Mouse (Mus musculus): Measurements from ENCODE around the gene Lims1. TPM values are rescaled to one million over a fixed set of nuclear protein-coding genes. Genes with fewer than 3 reads are reported as not detected.

Gene Lims1
- polyA plus RNA-seq, 1 experiment from 2014 or later, result 108 TPM

DNA sequence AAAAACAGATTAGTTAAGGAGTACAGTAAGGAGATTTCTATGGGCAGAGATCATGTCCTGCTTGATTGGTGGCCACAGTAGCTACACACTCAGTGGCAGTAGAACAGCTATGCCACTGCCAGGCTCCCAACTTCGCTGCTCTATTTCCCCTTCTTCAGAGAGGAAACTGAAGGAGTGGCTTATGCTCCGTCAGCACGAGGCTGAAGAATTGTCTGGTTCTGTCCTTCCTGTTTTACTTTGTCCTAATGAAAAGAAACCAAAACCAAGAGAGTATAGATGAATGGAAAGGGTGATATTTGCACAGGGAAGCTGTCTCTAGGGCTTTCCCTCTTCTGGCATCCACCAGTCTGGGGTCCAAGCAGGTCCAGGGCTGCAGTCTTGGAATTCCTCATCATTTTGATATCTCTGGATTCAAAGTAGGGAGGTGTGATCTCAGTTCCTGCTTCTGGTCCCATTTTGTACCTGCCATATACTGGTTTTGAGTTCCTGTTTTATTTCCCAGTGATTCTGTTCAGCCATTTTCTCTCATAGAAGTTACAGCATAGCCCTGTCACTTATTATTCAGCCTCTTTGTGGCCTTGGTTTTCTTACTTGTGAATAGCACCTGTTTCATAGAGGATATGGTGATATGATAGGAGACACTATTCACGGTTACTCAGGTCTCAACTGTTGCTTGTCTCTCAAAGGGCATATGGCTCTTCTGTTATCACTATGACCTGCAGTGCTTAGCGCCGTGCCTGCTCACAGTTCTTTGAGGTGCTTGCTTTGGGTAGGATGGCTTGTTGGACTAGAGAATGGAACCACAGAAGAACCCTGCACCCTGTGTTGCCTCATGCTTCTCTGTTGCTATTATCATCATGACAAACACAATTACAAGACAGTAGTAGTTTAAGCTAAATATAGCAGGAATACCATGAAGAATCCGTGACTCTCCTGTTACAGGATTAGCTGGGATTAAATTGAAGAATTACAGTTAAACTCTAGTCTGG lies 70.1 kb downstream of the Lims1 start:
- H3K9me3 ChIP-seq, result no peaks in the 10 kb centered on the region
- H3K27ac ChIP-seq (replicated peaks), result no peak overlapping the region
- H3K4me1 ChIP-seq, result peaks cover 6% of the 10 kb centered on the region; the same call in 1 of the 2 replicates
- H3K36me3 ChIP-seq (replicated peaks), result no peaks in the 10 kb centered on the region
- no peak overlapping the region for H3K4me3 ChIP-seq
- 86% methylated on average over 7 of the region's 7 CpGs for WGBS
- no peak for DNase-seq (ENCODE audit: low spot score)
- H3K27me3 ChIP-seq (replicated peaks; ENCODE audit: low read depth, poor library complexity, severe bottlenecking), result no peaks in the 10 kb centered on the region

DNA sequence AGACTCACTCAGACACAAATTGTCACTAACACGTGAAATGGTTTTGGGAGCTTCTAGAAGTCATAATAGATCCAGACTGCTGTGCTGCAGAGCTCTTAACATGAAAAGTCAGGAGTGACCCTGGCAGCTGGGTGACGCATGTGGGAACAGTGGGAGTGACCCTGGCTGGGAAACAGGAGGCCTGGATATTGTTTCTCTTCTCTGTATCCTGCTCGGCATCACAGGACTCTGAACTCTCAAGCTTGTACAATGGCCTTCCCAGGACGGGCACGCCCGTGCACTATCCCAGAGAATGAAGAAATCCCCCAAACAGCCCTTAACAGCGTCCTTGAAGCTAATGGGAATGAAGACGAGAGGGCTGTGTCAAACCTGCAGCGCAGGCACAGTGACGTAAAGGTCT lies 70.9 kb downstream of the Lims1 start:
- no peak for DNase-seq (ENCODE audit: low spot score)
- Histone ChIP-seq H3K36me3 (replicated peaks) (peaks cover 4% of the 10 kb centered on the region), H3K9me3 (no peaks in the 10 kb centered on the region), H3K4me1 (peaks cover 6% of the 10 kb centered on the region; the same call in 1 of the 2 replicates), H3K27me3 (replicated peaks; ENCODE audit: low read depth, poor library complexity, severe bottlenecking) (no peaks in the 10 kb centered on the region), H3K4me3 (no peak overlapping the region), H3K27ac (replicated peaks) (no peak overlapping the region)
- WGBS, result 82% methylated on average over 10 of the region's 10 CpGs

DNA sequence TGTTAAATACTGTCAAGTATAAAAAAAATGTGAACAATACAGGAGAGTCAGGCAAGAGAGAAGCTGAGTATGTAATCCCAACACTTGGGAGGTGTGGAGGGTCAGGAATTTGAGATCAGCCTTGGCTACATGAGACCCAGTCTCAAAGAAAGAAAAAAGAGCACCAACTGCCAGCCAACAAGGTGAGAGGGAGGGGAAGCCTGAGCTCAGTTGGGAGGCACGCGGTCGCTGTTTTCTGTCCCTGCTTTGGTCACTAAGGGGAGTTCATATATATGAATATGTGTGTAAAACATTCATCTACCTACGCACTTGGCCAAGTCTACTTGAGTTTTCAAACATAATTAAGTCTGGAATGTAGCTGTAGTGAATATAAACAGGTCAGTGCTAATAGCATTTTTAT lies 72.0 kb downstream of the Lims1 start:
- DNase-seq (ENCODE audit: low spot score), result no peak
- 92% methylated on average over 4 of the region's 4 CpGs for WGBS
- no peaks in the 10 kb centered on the region for H3K27me3 ChIP-seq (replicated peaks; ENCODE audit: low read depth, poor library complexity, severe bottlenecking)
- no peaks in the 10 kb centered on the region for H3K9me3 ChIP-seq
- H3K27ac ChIP-seq (replicated peaks), result no peak overlapping the region
- H3K4me1 ChIP-seq, result peaks cover 6% of the 10 kb centered on the region; the same call in 1 of the 2 replicates
- no peak overlapping the region for H3K4me3 ChIP-seq
- peaks cover 9% of the 10 kb centered on the region for H3K36me3 ChIP-seq (replicated peaks)

- Histone ChIP-seq H3K27me3 (replicated peaks; ENCODE audit: low read depth, poor library complexity, severe bottlenecking) (no peaks in the 10 kb centered on the region), H3K27ac (replicated peaks) (no peak overlapping the region)
- 91% methylated on average over 2 of the region's 2 CpGs for WGBS
Measured at GRCm38 (mm10) chr10:58395723-58396122, 72.5 kb downstream of the Lims1 start.

GRCm38 (mm10) chr10:58396600-58396999 lies 73.3 kb downstream of the Lims1 start:
- peaks cover 6% of the 10 kb centered on the region; the same call in 1 of the 2 replicates for H3K4me1 ChIP-seq
- H3K4me3 ChIP-seq, result no peak overlapping the region
- H3K36me3 ChIP-seq (replicated peaks), result peaks cover 21% of the 10 kb centered on the region
- WGBS, result 82% methylated on average over 3 of the region's 3 CpGs
- H3K27me3 ChIP-seq (replicated peaks; ENCODE audit: low read depth, poor library complexity, severe bottlenecking), result no peaks in the 10 kb centered on the region
- no peak overlapping the region for H3K27ac ChIP-seq (replicated peaks)
- H3K9me3 ChIP-seq, result no peaks in the 10 kb centered on the region
- DNase-seq (ENCODE audit: low spot score), result no peak

More at GRCm38 (mm10) chr10:58395723-58396122, 72.5 kb downstream of the Lims1 start:
- Histone ChIP-seq H3K9me3 (no peaks in the 10 kb centered on the region), H3K4me3 (no peak overlapping the region), H3K36me3 (replicated peaks) (peaks cover 12% of the 10 kb centered on the region), H3K4me1 (peaks cover 6% of the 10 kb centered on the region; the same call in 1 of the 2 replicates)
- DNase-seq (ENCODE audit: low spot score), result no peak

DNA sequence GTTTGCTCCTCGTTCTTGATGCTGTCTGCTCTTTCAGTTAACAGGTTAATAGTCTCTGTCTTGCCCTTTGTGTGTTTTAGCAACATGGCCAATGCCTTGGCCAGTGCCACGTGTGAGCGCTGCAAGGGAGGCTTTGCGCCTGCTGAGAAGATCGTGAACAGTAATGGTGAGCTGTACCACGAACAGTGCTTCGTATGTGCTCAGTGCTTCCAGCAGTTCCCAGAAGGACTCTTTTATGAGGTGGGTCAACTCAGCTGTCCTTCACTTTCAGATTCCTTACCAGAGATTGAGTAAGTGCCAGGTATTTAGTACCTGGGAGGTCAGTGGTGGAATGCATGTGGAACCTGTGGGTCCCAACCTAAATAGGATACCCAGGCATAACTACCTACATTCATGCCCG lies 75.7 kb downstream of the Lims1 start:
- Histone ChIP-seq H3K36me3 (replicated peaks) (peaks cover 31% of the 10 kb centered on the region), H3K27ac (replicated peaks) (no peak overlapping the region), H3K9me3 (no peaks in the 10 kb centered on the region), H3K4me3 (no peak overlapping the region), H3K4me1 (peaks cover 4% of the 10 kb centered on the region; the same call in 1 of the 2 replicates), H3K27me3 (replicated peaks; ENCODE audit: low read depth, poor library complexity, severe bottlenecking) (no peaks in the 10 kb centered on the region)
- DNase-seq (ENCODE audit: low spot score), result no peak
- WGBS, result 94% methylated on average over 8 of the region's 8 CpGs

- H3K36me3 ChIP-seq (replicated peaks), result peaks cover 42% of the 10 kb centered on the region
- DNase-seq (ENCODE audit: low spot score), result no peak
- 90% methylated on average over 3 of the region's 3 CpGs for WGBS
Measured at GRCm38 (mm10) chr10:58401838-58402237, 78.6 kb downstream of the Lims1 start.

DNA sequence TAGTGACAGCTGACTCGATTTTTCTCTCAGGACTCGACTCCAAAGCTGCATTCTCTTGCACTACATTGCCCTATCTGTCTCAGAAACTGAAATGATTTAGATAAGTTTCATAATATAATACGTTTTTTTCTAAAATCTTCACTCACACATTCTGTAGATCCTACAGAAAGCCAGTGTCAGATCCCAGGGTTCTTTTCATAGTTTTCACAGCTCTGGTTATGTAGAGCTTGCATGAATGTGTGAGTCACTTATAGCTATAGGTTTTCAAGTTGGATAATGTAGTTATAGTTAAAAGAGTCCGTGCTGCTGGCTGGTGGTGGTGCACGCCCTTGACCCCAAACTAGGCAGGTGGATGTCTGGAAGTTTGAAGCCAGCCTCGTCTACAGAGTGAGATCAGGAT lies 81.4 kb downstream of the Lims1 start:
- peaks cover 54% of the 10 kb centered on the region for H3K36me3 ChIP-seq (replicated peaks)
- DNase-seq (ENCODE audit: low spot score), result no peak
- H3K4me1 ChIP-seq, result no peaks in the 10 kb centered on the region
- no peaks in the 10 kb centered on the region for H3K27me3 ChIP-seq (replicated peaks; ENCODE audit: low read depth, poor library complexity, severe bottlenecking)
- H3K9me3 ChIP-seq, result no peaks in the 10 kb centered on the region
- no peak overlapping the region for H3K27ac ChIP-seq (replicated peaks)
- 89% methylated on average over 6 of the region's 6 CpGs for WGBS
- no peak overlapping the region for H3K4me3 ChIP-seq

More at GRCm38 (mm10) chr10:58401838-58402237, 78.6 kb downstream of the Lims1 start:
- no peak overlapping the region for H3K4me3 ChIP-seq
- H3K9me3 ChIP-seq, result no peaks in the 10 kb centered on the region
- H3K27ac ChIP-seq (replicated peaks), result no peak overlapping the region
- H3K27me3 ChIP-seq (replicated peaks; ENCODE audit: low read depth, poor library complexity, severe bottlenecking), result no peaks in the 10 kb centered on the region
- no peaks in the 10 kb centered on the region for H3K4me1 ChIP-seq

- 90% methylated on average over 4 of the region's 4 CpGs for whole genome bisulfite sequencing
- no peaks in the 10 kb centered on the region for H3K4me1 ChIP-seq
- no peak for DNase-seq (ENCODE audit: low spot score)
- H3K9me3 ChIP-seq, result no peaks in the 10 kb centered on the region
- no peak overlapping the region for H3K27ac ChIP-seq (replicated peaks)
- no peaks in the 10 kb centered on the region for H3K27me3 ChIP-seq (replicated peaks; ENCODE audit: low read depth, poor library complexity, severe bottlenecking)
- H3K36me3 ChIP-seq (replicated peaks), result peaks cover 62% of the 10 kb centered on the region
- no peak overlapping the region for H3K4me3 ChIP-seq
Measured at GRCm38 (mm10) chr10:58405285-58405948, 82.2 kb downstream of the Lims1 start.

DNA sequence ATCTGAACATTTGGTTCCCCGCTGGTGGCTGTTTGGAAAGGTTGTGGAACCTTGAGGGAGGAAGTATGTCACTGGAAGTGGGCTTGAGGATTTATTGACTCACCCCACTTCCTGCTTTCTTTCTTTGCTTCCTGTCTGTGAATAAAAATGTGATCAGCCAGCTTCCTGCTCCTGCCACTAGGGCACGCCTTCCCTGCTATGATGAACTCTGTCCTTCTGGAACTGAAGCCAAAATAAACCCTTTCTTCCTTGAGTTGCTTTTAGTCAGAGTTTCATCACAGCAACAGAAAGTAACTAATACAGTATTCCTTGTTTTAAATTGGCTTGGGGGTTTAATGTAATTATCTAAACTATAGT lies 82.7 kb downstream of the Lims1 start:
- Histone ChIP-seq H3K27ac (replicated peaks) (no peak overlapping the region), H3K27me3 (replicated peaks; ENCODE audit: low read depth, poor library complexity, severe bottlenecking) (no peaks in the 10 kb centered on the region), H3K4me1 (no peaks in the 10 kb centered on the region), H3K9me3 (no peaks in the 10 kb centered on the region), H3K4me3 (no peak overlapping the region), H3K36me3 (replicated peaks) (peaks cover 62% of the 10 kb centered on the region)
- DNase-seq (ENCODE audit: low spot score), result no peak
- 91% methylated on average over 2 of the region's 2 CpGs for WGBS

DNA sequence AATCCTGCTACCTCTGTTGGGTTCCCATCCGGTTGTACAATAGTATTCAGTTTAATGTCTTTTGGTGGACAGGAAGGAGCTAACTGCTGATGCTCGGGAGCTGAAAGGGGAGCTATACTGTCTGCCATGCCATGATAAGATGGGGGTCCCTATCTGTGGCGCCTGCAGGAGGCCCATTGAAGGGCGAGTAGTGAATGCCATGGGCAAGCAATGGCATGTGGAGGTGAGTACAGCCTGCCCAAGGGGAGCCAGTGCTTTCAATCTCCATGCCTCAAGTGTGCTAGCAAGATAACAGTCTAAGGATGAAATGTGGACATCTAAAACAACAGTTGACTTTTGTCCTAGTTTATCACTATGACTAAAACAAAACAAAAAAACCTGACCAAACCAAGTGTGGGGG lies 89.1 kb downstream of the Lims1 start:
- Histone ChIP-seq H3K9me3 (no peaks in the 10 kb centered on the region), H3K27me3 (replicated peaks; ENCODE audit: low read depth, poor library complexity, severe bottlenecking) (no peaks in the 10 kb centered on the region), H3K4me1 (no peaks in the 10 kb centered on the region), H3K27ac (replicated peaks) (no peak overlapping the region), H3K36me3 (replicated peaks) (peaks cover 95% of the 10 kb centered on the region), H3K4me3 (no peak overlapping the region)
- WGBS, result 88% methylated on average over 4 of the region's 4 CpGs
- DNase-seq (ENCODE audit: low spot score), result no peak

- Histone ChIP-seq H3K36me3 (replicated peaks) (peaks cover 94% of the 10 kb centered on the region), H3K9me3 (no peaks in the 10 kb centered on the region), H3K4me3 (no peak overlapping the region), H3K27me3 (replicated peaks; ENCODE audit: low read depth, poor library complexity, severe bottlenecking) (no peaks in the 10 kb centered on the region), H3K4me1 (no peaks in the 10 kb centered on the region), H3K27ac (replicated peaks) (no peak overlapping the region)
- DNase-seq (ENCODE audit: low spot score), result no peak
Measured at GRCm38 (mm10) chr10:58412852-58413251, 89.6 kb downstream of the Lims1 start.

GRCm38 (mm10) chr10:58416702-58417101 lies 93.4 kb downstream of the Lims1 start:
- H3K9me3 ChIP-seq, result no peaks in the 10 kb centered on the region
- H3K4me3 ChIP-seq, result no peak overlapping the region
- H3K27ac ChIP-seq (replicated peaks), result no peak overlapping the region
- 93% methylated on average over 3 of the region's 3 CpGs for WGBS
- H3K36me3 ChIP-seq (replicated peaks), result peaks cover 87% of the 10 kb centered on the region
- H3K27me3 ChIP-seq (replicated peaks; ENCODE audit: low read depth, poor library complexity, severe bottlenecking), result no peaks in the 10 kb centered on the region
- DNase-seq (ENCODE audit: low spot score), result no peak
- no peaks in the 10 kb centered on the region for H3K4me1 ChIP-seq
